In the genomic region with DNA sequence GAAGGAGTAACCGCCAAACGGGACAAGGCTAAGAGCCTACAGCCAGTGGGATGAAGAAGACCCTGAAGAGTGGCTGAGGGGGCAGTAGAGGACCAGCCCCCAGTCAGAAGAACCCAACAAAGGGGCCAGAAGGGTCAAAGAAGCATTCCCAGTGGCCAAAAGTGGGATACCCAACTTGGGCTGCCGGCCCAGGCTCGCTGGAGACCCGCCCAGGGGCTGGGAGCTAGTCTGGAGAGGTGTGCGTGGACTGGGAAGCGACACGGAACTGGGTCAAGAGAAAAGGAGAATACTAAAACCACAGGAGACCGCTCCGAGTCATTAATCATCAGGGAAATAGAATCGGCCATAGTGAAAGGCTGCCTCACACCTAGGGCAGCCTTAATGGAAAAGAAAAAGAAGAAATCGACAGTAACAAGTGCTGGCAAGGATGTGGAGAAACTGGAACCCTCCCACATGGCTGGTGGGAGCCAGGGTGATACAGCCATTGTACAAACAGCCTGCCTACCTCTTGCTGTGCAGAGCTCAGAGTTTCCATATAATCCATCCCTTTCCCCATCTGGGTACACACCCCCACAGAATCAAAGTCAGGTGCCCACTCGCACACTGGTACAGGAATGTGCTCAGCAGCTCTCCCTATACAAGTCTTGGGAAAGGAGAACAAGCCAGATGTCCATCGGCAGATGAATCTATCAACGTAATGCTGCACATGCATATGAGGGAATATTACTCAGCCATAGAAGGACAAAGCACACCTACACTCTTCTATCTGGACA, we compare ENCODE assay signal across 15 mouse cellular contexts. TPM values are rescaled to one million over a fixed set of nuclear protein-coding genes. Genes with fewer than 3 reads are reported as not detected.
DNase-seq lines count a peak whose midpoint lies in the region; ATAC-seq and TF ChIP-seq lines count a peak whose summit lies in the region.
"Had no signal": no experiment of that assay in that cellular context is flagged by ENCODE, and none has a peak within 500 bp of the region (broad histone marks: within the 10 kb centered on the region; RNA-seq: fewer than 3 reads in every experiment).

No protein-coding gene starts in this region.

- H3K27ac ChIP-seq in gastrocnemius, adult 2 months, result peak overlapping the region; percentile 73; the same call in 1 of the 2 replicates
- peak overlapping the region; percentile 11; the same call in 1 of the 2 replicates for H3K27ac ChIP-seq in intestine, embryonic 16.5 days (ENCODE audit: low read length)
- no peak overlapping the region for H3K27ac ChIP-seq in intestine, postnatal 0 days (ENCODE audit: low read depth, low read length)
- peak overlapping the region; percentile 28; the same call in 1 of the 2 replicates for H3K27ac ChIP-seq in midbrain, embryonic 10.5 days (replicated peaks)
- H3K27ac ChIP-seq in midbrain, embryonic 15.5 days, result no peak overlapping the region
- no peak overlapping the region for H3K27ac ChIP-seq in forebrain, embryonic 16.5 days (ENCODE audit: low read length)
- H3K27ac ChIP-seq: embryonic facial prominence, embryonic 13.5 days; forebrain, embryonic 12.5 days; liver, embryonic 13.5 days had no signal

- no peaks in the 10 kb centered on the region for H3K27me3 ChIP-seq in intestine, embryonic 16.5 days (replicated peaks; ENCODE audit: control insufficient read depth, insufficient read depth, low read length)
- no peaks in the 10 kb centered on the region for H3K27me3 ChIP-seq in intestine, postnatal 0 days (replicated peaks; ENCODE audit: control insufficient read depth, insufficient read depth, low read length)
- H3K27me3 ChIP-seq in midbrain, embryonic 10.5 days (ENCODE audit: low read depth, poor library complexity, severe bottlenecking), result no peaks in the 10 kb centered on the region
- no peaks in the 10 kb centered on the region for H3K27me3 ChIP-seq in midbrain, embryonic 15.5 days (replicated peaks)
- no peaks in the 10 kb centered on the region for H3K27me3 ChIP-seq in forebrain, embryonic 16.5 days (replicated peaks; ENCODE audit: control insufficient read depth, insufficient read depth, low read length)
- H3K27me3 ChIP-seq: embryonic facial prominence, embryonic 13.5 days; liver, embryonic 13.5 days; Patski had no signal

- no peaks in the 10 kb centered on the region for H3K9me3 ChIP-seq in intestine, embryonic 16.5 days (ENCODE audit: control insufficient read depth, low read length)
- no peaks in the 10 kb centered on the region for H3K9me3 ChIP-seq in intestine, postnatal 0 days (ENCODE audit: control insufficient read depth)
- no peaks in the 10 kb centered on the region for H3K9me3 ChIP-seq in midbrain, embryonic 10.5 days (replicated peaks)
- no peaks in the 10 kb centered on the region for H3K9me3 ChIP-seq in midbrain, embryonic 15.5 days
- no peaks in the 10 kb centered on the region for H3K9me3 ChIP-seq in forebrain, embryonic 16.5 days (ENCODE audit: control insufficient read depth, low read length)
- H3K9me3 ChIP-seq: embryonic facial prominence, embryonic 13.5 days; forebrain, embryonic 12.5 days; liver, embryonic 13.5 days had no signal

- intact Hi-C loops in gastrocnemius, adult 2 months (cut with DNase I), result loop anchor here (2.0 kb wide), 1 partner anchor 51 kb away; no protein-coding TSS in a partner anchor
- intact Hi-C loops in gastrocnemius, postnatal 36 days (cut with DNase I), result loop anchor here (5.0 kb wide), 1 partner anchor 53 kb away; no protein-coding TSS in a partner anchor

- peak overlapping the region; percentile 21; the same call in 1 of the 2 replicates for H3K9ac ChIP-seq in intestine, embryonic 16.5 days (ENCODE audit: low read depth, low read length)
- H3K9ac ChIP-seq in intestine, postnatal 0 days (ENCODE audit: low read depth, low read length), result no peak overlapping the region
- H3K9ac ChIP-seq in midbrain, embryonic 15.5 days, result no peak overlapping the region
- H3K9ac ChIP-seq in forebrain, embryonic 16.5 days (replicated peaks; ENCODE audit: low read depth, low read length), result no peak overlapping the region
- H3K9ac ChIP-seq: embryonic facial prominence, embryonic 13.5 days; forebrain, embryonic 12.5 days; liver, embryonic 13.5 days had no signal

- no peak for TF ChIP-seq CTCF in gastrocnemius, adult 2 months (IDR thresholded peaks at IDR 0.05)
- TF ChIP-seq CTCF in intestine, postnatal 0 days (IDR thresholded peaks at IDR 0.05; ENCODE audit: low read depth), result no peak

- no peak for DNase-seq in gastrocnemius, adult 2 months
- DNase-seq in gastrocnemius, postnatal 36 days, result no peak
- DNase-seq in midbrain, embryonic 10.5 days (ENCODE audit: low spot score), result no peak
- peak; percentile 60 to 79 for DNase-seq in right cerebral cortex, postnatal 36 days (ENCODE audit: low spot score in 2 of 2)
- DNase-seq: adrenal gland, adult 2 months; kidney, adult 2 months; liver, embryonic 13.5 days; thymus, adult 18-20 months had no signal

- ATAC-seq in intestine, embryonic 16.5 days, result no peak
- no peak for ATAC-seq in intestine, postnatal 0 days
- ATAC-seq in midbrain, embryonic 15.5 days (replicated peaks), result no peak
- ATAC-seq in forebrain, embryonic 16.5 days, result no peak
- ATAC-seq: Patski had no signal

- H3K4me2 ChIP-seq in intestine, embryonic 16.5 days (ENCODE audit: low read depth, low read length), result no peak overlapping the region
- no peak overlapping the region for H3K4me2 ChIP-seq in intestine, postnatal 0 days (replicated peaks; ENCODE audit: low read depth)
- no peak overlapping the region for H3K4me2 ChIP-seq in midbrain, embryonic 15.5 days
- H3K4me2 ChIP-seq in forebrain, embryonic 16.5 days (ENCODE audit: low read length), result no peak overlapping the region
- H3K4me2 ChIP-seq: embryonic facial prominence, embryonic 13.5 days; forebrain, embryonic 12.5 days; liver, embryonic 13.5 days had no signal

- peaks cover 15% of the 10 kb centered on the region for H3K4me1 ChIP-seq in intestine, embryonic 16.5 days (ENCODE audit: control insufficient read depth, insufficient read depth, low read length)
- no peaks in the 10 kb centered on the region; the same call in 1 of the 2 replicates for H3K4me1 ChIP-seq in intestine, postnatal 0 days (replicated peaks; ENCODE audit: control insufficient read depth, insufficient read depth, low read length)
- peaks cover 36% of the 10 kb centered on the region for H3K4me1 ChIP-seq in midbrain, embryonic 10.5 days
- peaks cover 5% of the 10 kb centered on the region; the same call in 1 of the 2 replicates for H3K4me1 ChIP-seq in midbrain, embryonic 15.5 days
- H3K4me1 ChIP-seq in forebrain, embryonic 16.5 days (replicated peaks; ENCODE audit: control insufficient read depth, insufficient read depth, low read length), result peaks cover 27% of the 10 kb centered on the region

- 79% methylated on average over 15 of the region's 15 CpGs for WGBS in intestine, embryonic 16.5 days
- WGBS in intestine, postnatal 0 days, result 79% methylated on average over 15 of the region's 15 CpGs
- 86% methylated on average over 15 of the region's 15 CpGs for WGBS in midbrain, embryonic 10.5 days
- 87% methylated on average over 15 of the region's 15 CpGs for WGBS in midbrain, embryonic 15.5 days
- WGBS in forebrain, embryonic 16.5 days, result 75% methylated on average over 15 of the region's 15 CpGs

- H3K36me3 ChIP-seq in intestine, embryonic 16.5 days (ENCODE audit: control insufficient read depth, insufficient read depth, low read length), result no peaks in the 10 kb centered on the region
- no peaks in the 10 kb centered on the region for H3K36me3 ChIP-seq in intestine, postnatal 0 days (ENCODE audit: control insufficient read depth, insufficient read depth)
- no peaks in the 10 kb centered on the region for H3K36me3 ChIP-seq in midbrain, embryonic 10.5 days
- H3K36me3 ChIP-seq in midbrain, embryonic 15.5 days (replicated peaks), result no peaks in the 10 kb centered on the region
- no peaks in the 10 kb centered on the region for H3K36me3 ChIP-seq in forebrain, embryonic 16.5 days (ENCODE audit: control insufficient read depth, insufficient read depth)
- H3K36me3 ChIP-seq: embryonic facial prominence, embryonic 13.5 days; forebrain, embryonic 12.5 days; liver, embryonic 13.5 days had no signal

- H3K4me3 ChIP-seq in gastrocnemius, adult 2 months, result no peak overlapping the region
- no peak overlapping the region for H3K4me3 ChIP-seq in intestine, embryonic 16.5 days (ENCODE audit: low read length)
- H3K4me3 ChIP-seq in intestine, postnatal 0 days (ENCODE audit: low read depth, low read length), result no peak overlapping the region
- H3K4me3 ChIP-seq in midbrain, embryonic 10.5 days, result no peak overlapping the region
- H3K4me3 ChIP-seq in midbrain, embryonic 15.5 days, result no peak overlapping the region
- H3K4me3 ChIP-seq in forebrain, embryonic 16.5 days (replicated peaks; ENCODE audit: low read length), result no peak overlapping the region
- H3K4me3 ChIP-seq: embryonic facial prominence, embryonic 13.5 days; forebrain, embryonic 12.5 days; liver, embryonic 13.5 days had no signal

RNA-seq across cellular contexts. Expression of a gene that starts 49.4 kb away (rescaled TPM):
- total RNA-seq in gastrocnemius, adult 2 months (2021), result 10 to 100 TPM; 21.8 to 41.9 TPM
- 10 to 100 TPM; 34.7 to 39.3 TPM for total RNA-seq in gastrocnemius, postnatal 36 days (2021)
- polyA plus RNA-seq in intestine, embryonic 16.5 days (2015; fragmentation: Nextera tagmentation; extraction: Ambion mirVana), result 89.1 and 94.1 TPM in 2 replicates
- polyA plus RNA-seq in intestine, postnatal 0 days (2015; fragmentation: Nextera tagmentation; extraction: Ambion mirVana), result 49.8 and 55.5 TPM in 2 replicates
- 48.0 and 52.6 TPM in 2 replicates for polyA plus RNA-seq in midbrain, embryonic 10.5 days (2016; fragmentation: Nextera tagmentation; extraction: Ambion mirVana)
- 33.9 and 42.1 TPM in 2 replicates for polyA plus RNA-seq in midbrain, embryonic 15.5 days (2015; fragmentation: Nextera tagmentation; extraction: Ambion mirVana)
- polyA plus RNA-seq in forebrain, embryonic 16.5 days (2015; fragmentation: Nextera tagmentation; extraction: Ambion mirVana), result 56.6 and 57.4 TPM in 2 replicates

Comparison
In these comparisons a context has a peak if more than half of its experiments do, and no peak if none do; other contexts are left out.
1. H3K27ac ChIP-seq: peak in gastrocnemius, adult 2 months (single experiment), intestine, embryonic 16.5 days (single experiment) and midbrain, embryonic 10.5 days (single experiment); none in intestine, postnatal 0 days (single experiment), midbrain, embryonic 15.5 days (single experiment) and forebrain, embryonic 16.5 days (single experiment).
2. DNase-seq: peak in right cerebral cortex, postnatal 36 days (2 of 2); none in gastrocnemius, adult 2 months (single experiment), gastrocnemius, postnatal 36 days (0 of 2) and midbrain, embryonic 10.5 days (single experiment).